Mouse (Mus musculus) heart, postnatal 0 days (tissue): ENCODE data around the gene Bdh2. TPM values are rescaled to one million over a fixed set of nuclear protein-coding genes. Genes with fewer than 3 reads are reported as not detected.

Source experiments
- ATAC-seq: fragments of 200-750 bp; cut with Nextera tagmentation; 2 replicates; pipeline ENCODE4 v1.8.0; 2017; ENCODE audit warnings: low read depth, moderate number of reproducible peaks, moderate library complexity; ENCODE audit not compliant: insufficient read depth
- DNase-seq: peaks from one replicate; pipeline ENCODE4 v3.0.0-alpha.2; 2016; ENCODE audit warnings: low spot score
- H3K27ac ChIP-seq: fragments of 300-500 bp; sonication (generic); 2 replicates; pipeline ENCODE4 v1.5.1; 2014; ENCODE audit warnings: low read depth, mild to moderate bottlenecking
- H3K27me3 ChIP-seq: fragments of 300-500 bp; sonication (generic); 2 replicates; pipeline ENCODE4 v1.6.1; 2014; ENCODE audit warnings: low read length, mixed read lengths; ENCODE audit not compliant: control insufficient read depth, insufficient read depth
- H3K36me3 ChIP-seq: fragments of 300-500 bp; sonication (generic); replicated peaks from 2 replicates; pipeline ENCODE4 v1.6.1; 2014; ENCODE audit warnings: low read length, mixed read lengths; ENCODE audit not compliant: control insufficient read depth, insufficient read depth
- H3K4me1 ChIP-seq: fragments of 300-500 bp; sonication (generic); 2 replicates; pipeline ENCODE4 v1.6.1; 2014; ENCODE audit warnings: antibody characterized with exemption; ENCODE audit not compliant: control insufficient read depth, insufficient read depth
- H3K4me2 ChIP-seq: fragments of 300-500 bp; sonication (generic); 2 replicates; pipeline ENCODE4 v1.6.1; 2014; ENCODE audit warnings: low read depth, mild to moderate bottlenecking, low read length, moderate library complexity
- H3K4me3 ChIP-seq: fragments of 300-500 bp; sonication (generic); 2 replicates; pipeline ENCODE4 v1.5.1; 2014; ENCODE audit warnings: low read depth, low read length
- H3K9ac ChIP-seq: fragments of 300-500 bp; sonication (generic); replicated peaks from 2 replicates; pipeline ENCODE4 v1.6.1; 2014; ENCODE audit warnings: low read depth, low read length, mixed read lengths
- H3K9me3 ChIP-seq: fragments of 300-500 bp; sonication (generic); replicated peaks from 2 replicates; pipeline ENCODE4 v1.6.1; 2016; ENCODE audit warnings: low read length; ENCODE audit not compliant: control insufficient read depth
- CTCF ChIP-seq: IDR thresholded peaks from 2 replicates; pipeline ENCODE4 v1.5.1; 2016; ENCODE audit warnings: antibody characterized with exemption, control low read depth, low read depth
- EP300 ChIP-seq: IDR thresholded peaks from 2 replicates; pipeline ENCODE4 v1.6.1; 2016; ENCODE audit warnings: antibody characterized with exemption, low read depth
- WGBS: fragments of 180-500 bp; shearing (Covaris S2); extraction: QIAGEN DNeasy Blood & Tissue Kit; methylation state at CpG from one replicate; pipeline ENCODE4 v1.1.7; 2014; 5-methylcytosine and 5-hydroxymethylcytosine counted together
- polyA plus RNA-seq: library from polyadenylated mRNA; unstranded; fragments of >200 nt; fragmentation: Nextera tagmentation; extraction: Ambion mirVana; gene quantifications from 2 replicates; pipeline ENCODE4 v1.2.1, GENCODE M21; 2015
- total RNA-seq: library from RNA; depleted of rRNA; stranded (reverse); fragments of >200 nt; gene quantifications from 2 replicates; pipeline ENCODE4 v1.2.3, GENCODE M21; 2014; ENCODE audit warnings: low replicate concordance

The Bdh2 gene
- total and polyA plus RNA-seq, 2 experiments from 2014 or later, result 2.7 TPM; not detected in 1

DNA sequence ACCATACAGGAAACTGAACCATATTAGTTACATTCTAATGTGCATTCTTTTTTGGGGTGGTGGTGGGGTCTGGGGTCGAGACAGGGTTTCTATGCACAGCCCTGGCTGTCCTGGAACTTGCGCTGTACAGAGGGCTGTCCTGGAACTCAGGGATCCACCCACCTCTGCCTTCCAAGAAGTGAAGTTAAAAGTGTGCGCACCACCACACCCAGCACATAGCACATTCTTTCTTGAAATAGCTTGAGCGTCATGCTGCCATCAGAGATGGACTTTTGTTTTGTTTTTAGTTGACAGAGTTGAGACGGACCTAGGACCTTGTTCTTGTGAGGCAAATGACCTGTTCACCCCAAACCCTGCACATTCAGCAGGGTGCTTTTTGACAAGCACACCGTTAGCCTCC lies 46.2 kb downstream of the Bdh2 start:
- Histone ChIP-seq H3K27me3 (no peaks in the 10 kb centered on the region), H3K4me2 (no peak overlapping the region), H3K36me3 (no peaks in the 10 kb centered on the region), H3K4me3 (no peak overlapping the region), H3K27ac (no peak overlapping the region), H3K9ac (no peak overlapping the region), H3K4me1 (no peaks in the 10 kb centered on the region), H3K9me3 (no peaks in the 10 kb centered on the region)
- ATAC-seq (peak; percentile 44; the same call in 1 of the 2 replicates), DNase-seq (peak; percentile 27)
- WGBS, result 53% methylated on average over 6 of the region's 6 CpGs
- TF ChIP-seq CTCF (no peak), EP300 (no peak)

- WGBS, result 49% methylated on average over 2 of the region's 2 CpGs
These were observed 46.6 kb downstream of the Bdh2 start for GRCm38 (mm10) chr3:135327601-135328000.

GRCm38 (mm10) chr3:135328560-135328959 lies 47.5 kb downstream of the Bdh2 start:
- H3K27ac ChIP-seq, result no peak overlapping the region
- DNase-seq (no peak), ATAC-seq (no peak)
- no peak overlapping the region for H3K4me2 ChIP-seq
- H3K4me1 ChIP-seq, result no peaks in the 10 kb centered on the region
- no peak for TF ChIP-seq EP300
- peak; percentile 41 for TF ChIP-seq CTCF
- H3K9ac ChIP-seq, result no peak overlapping the region
- H3K27me3 ChIP-seq, result no peaks in the 10 kb centered on the region
- no peak overlapping the region for H3K4me3 ChIP-seq
- H3K36me3 ChIP-seq, result no peaks in the 10 kb centered on the region
- 43% methylated on average over 3 of the region's 3 CpGs for WGBS
- H3K9me3 ChIP-seq, result no peaks in the 10 kb centered on the region

More at GRCm38 (mm10) chr3:135327601-135328000, 46.6 kb downstream of the Bdh2 start:
- ATAC-seq (no peak), DNase-seq (no peak)
- no peaks in the 10 kb centered on the region for H3K27me3 ChIP-seq
- no peak overlapping the region for H3K4me2 ChIP-seq
- no peak overlapping the region for H3K9ac ChIP-seq
- H3K9me3 ChIP-seq, result no peaks in the 10 kb centered on the region
- H3K27ac ChIP-seq, result no peak overlapping the region
- no peaks in the 10 kb centered on the region for H3K4me1 ChIP-seq
- no peak overlapping the region for H3K4me3 ChIP-seq
- TF ChIP-seq CTCF (no peak), EP300 (no peak)
- H3K36me3 ChIP-seq, result no peaks in the 10 kb centered on the region

DNA sequence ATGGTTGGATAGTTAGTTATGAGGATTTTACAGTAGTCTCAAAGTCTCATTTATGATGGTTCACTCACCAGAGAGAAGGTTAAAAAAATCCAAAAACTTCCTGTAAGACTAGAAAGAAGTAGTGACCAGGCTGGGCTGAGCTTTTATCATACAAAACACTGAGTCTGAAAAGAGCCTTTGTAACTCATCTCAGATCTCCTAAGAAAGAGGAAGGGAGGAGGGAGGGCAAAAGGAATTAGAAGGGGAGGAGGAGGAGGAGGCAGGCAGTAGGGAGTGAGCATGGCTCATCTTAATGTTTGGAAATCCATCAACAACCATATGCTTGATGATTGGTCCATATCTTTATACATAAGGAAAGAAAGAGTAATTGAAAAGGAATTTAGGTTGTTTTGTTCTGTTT lies 51.7 kb downstream of the Bdh2 start:
- no peak overlapping the region for H3K4me2 ChIP-seq
- ATAC-seq (no peak), DNase-seq (no peak)
- no peak for TF ChIP-seq CTCF
- no peak for TF ChIP-seq EP300
- no peaks in the 10 kb centered on the region for H3K27me3 ChIP-seq
- no peak overlapping the region for H3K27ac ChIP-seq
- no peaks in the 10 kb centered on the region for H3K4me1 ChIP-seq
- no peaks in the 10 kb centered on the region for H3K36me3 ChIP-seq
- H3K4me3 ChIP-seq, result no peak overlapping the region
- no peaks in the 10 kb centered on the region for H3K9me3 ChIP-seq
- H3K9ac ChIP-seq, result no peak overlapping the region

DNA sequence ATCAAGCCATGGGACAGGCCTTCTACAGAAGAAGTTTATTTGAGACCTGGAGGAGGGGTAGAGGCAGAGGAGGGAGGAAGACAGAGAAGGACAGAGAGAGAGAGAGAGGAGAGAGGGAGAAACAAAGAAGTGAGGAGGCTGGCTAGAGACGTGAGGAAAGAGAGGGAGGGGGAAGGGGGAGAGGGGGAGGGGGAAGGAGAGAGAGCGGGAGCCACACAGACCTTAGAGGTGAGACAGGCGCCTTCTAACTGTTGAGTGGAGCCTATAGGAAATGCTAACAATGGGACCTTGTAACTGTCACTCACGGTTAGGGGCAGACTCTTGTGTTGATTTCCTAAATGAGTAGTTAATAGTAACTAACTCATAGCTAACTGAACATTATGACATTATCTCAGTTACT lies 52.7 kb downstream of the Bdh2 start:
- no peak for ATAC-seq
- Histone ChIP-seq H3K9ac (no peak overlapping the region), H3K4me2 (no peak overlapping the region), H3K4me1 (no peaks in the 10 kb centered on the region), H3K36me3 (no peaks in the 10 kb centered on the region), H3K27me3 (no peaks in the 10 kb centered on the region), H3K4me3 (no peak overlapping the region), H3K9me3 (no peaks in the 10 kb centered on the region), H3K27ac (no peak overlapping the region)
- 45% methylated on average over 4 of the region's 4 CpGs for WGBS
- TF ChIP-seq CTCF (no peak), EP300 (no peak)
- no peak for DNase-seq

- DNase-seq (no peak), ATAC-seq (no peak)
- no peak for TF ChIP-seq EP300
- TF ChIP-seq CTCF, result no peak
- Histone ChIP-seq H3K9ac (no peak within 1 kb of the TSS), H3K4me1 (no peaks in the 10 kb centered on the region), H3K4me2 (no peak within 1 kb of the TSS), H3K4me3 (no peak within 1 kb of the TSS), H3K36me3 (no peaks in the 10 kb centered on the region), H3K27ac (no peak within 1 kb of the TSS), H3K27me3 (no peaks in the 10 kb centered on the region), H3K9me3 (no peaks in the 10 kb centered on the region)
- WGBS, result 74% methylated on average over 14 of the region's 14 CpGs
These were observed 66.8 kb downstream of the Bdh2 start, which contains the start of gene Slc9b1 for GRCm38 (mm10) chr3:135347739-135348264. TSS of gene Slc9b1 (plus strand) at chr3:135348029.
